Mouse (Mus musculus): Measurements from ENCODE around the gene Cyld.

Cyld gene

DNA sequence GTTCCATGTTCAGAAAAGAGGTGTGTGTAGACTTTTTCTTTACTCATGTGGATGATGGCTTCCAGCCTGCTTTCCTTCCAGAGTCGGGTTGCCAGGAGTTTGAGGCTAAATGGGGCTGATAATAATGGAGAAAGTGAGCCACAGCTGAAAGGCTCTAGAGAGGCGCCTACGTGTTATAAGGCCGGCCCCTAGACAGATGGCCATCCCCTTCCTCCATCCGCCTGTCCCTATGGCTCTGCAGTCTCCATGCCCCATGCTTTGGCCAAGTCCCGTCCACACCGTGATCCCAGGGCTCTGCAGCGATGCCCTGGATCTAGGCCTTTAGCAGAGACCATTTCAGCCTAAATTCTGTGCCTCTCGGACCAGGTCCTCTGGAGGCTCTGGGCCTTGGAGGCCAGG lies 96.5 kb downstream of the Cyld start:
- DNase-seq (ENCODE audit: low spot score), result no peak

- DNase-seq (ENCODE audit: low spot score), result no peak
Observed at GRCm38 (mm10) chr8:88793746-88794614, 97.2 kb downstream of the Cyld start.

DNA sequence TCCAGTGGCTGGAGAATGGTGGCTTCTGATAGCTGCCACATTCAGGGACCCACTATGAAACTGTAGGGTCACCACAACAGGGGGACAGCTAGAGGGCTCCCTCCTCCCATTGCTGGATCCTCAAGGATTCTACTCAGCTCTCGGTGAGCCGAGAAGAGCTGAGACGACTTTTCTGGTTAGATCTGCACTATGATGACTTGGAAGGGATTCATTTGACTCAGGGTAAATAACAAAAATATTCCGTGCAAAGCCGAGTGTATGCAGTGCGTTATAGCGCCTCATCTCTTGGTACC lies 97.7 kb downstream of the Cyld start:
- peak; percentile 9 for DNase-seq (ENCODE audit: low spot score)

- no peak for DNase-seq (ENCODE audit: low spot score)
Observed at GRCm38 (mm10) chr8:88795896-88796295, 99.1 kb downstream of the Cyld start.

DNA sequence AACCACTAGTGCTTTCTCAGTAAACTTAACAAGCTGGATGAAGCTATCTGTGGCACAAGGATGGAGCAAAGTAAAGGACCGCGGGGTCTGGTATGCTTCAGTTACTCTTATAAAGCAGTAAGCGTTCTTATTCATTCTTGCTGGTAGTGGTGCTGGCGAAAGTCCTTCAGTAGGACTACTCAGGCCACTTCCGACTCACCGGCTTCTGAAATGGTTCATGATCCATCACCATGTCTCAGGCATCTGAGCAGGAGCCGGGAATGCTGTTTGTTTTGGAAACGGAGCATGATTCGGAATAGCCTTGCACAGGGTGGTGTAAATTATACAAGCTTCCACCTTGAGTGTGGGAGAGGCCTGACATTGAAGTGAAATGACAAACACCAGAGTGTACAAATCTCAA lies 99.8 kb downstream of the Cyld start:
- no peak for DNase-seq (ENCODE audit: low spot score)

Data from layer of hippocampus, adult 11-12 months (tissue).